Mouse (Mus musculus) liver, embryonic 12.5 days (tissue): ENCODE data around the gene Ptgir. TPM values are rescaled to one million over a fixed set of nuclear protein-coding genes. Genes with fewer than 3 reads are reported as not detected.

Experiments
- ATAC-seq: fragments of 200-750 bp; cut with Nextera tagmentation; 2 replicates; pipeline ENCODE4 v1.8.0; 2017; ENCODE audit warnings: moderate number of reproducible peaks, mild to moderate bottlenecking, moderate library complexity
- H3K27ac ChIP-seq: fragments of 300-500 bp; sonication (generic); 2 replicates; pipeline ENCODE4 v1.5.1; 2016; ENCODE audit warnings: mild to moderate bottlenecking
- H3K27me3 ChIP-seq: fragments of 300-500 bp; sonication (generic); replicated peaks from 2 replicates; pipeline ENCODE4 v1.6.1; 2016; ENCODE audit warnings: mild to moderate bottlenecking, moderate library complexity
- H3K36me3 ChIP-seq: fragments of 300-500 bp; sonication (generic); 2 replicates; pipeline ENCODE4 v1.6.1; 2016; ENCODE audit warnings: mild to moderate bottlenecking, moderate library complexity
- H3K4me1 ChIP-seq: fragments of 300-500 bp; sonication (generic); 2 replicates; pipeline ENCODE4 v1.6.1; 2016
- H3K4me2 ChIP-seq: fragments of 300-500 bp; sonication (generic); 2 replicates; pipeline ENCODE4 v1.6.1; 2016; ENCODE audit warnings: mild to moderate bottlenecking, moderate library complexity
- H3K4me3 ChIP-seq: fragments of 300-500 bp; sonication (generic); 2 replicates; pipeline ENCODE4 v1.5.1; 2016; ENCODE audit warnings: mild to moderate bottlenecking, moderate library complexity
- H3K9ac ChIP-seq: fragments of 300-500 bp; sonication (generic); 2 replicates; pipeline ENCODE4 v1.6.1; 2016; ENCODE audit warnings: mild to moderate bottlenecking, moderate library complexity
- H3K9me3 ChIP-seq: fragments of 300-500 bp; sonication (generic); replicated peaks from 2 replicates; pipeline ENCODE4 v1.6.1; 2016; ENCODE audit warnings: mild to moderate bottlenecking, moderate library complexity
- WGBS: fragments of 180-500 bp; shearing (Covaris S2); methylation state at CpG from one replicate; pipeline ENCODE4 v1.1.7; 2016; ENCODE audit not compliant: insufficient replicate concordance; 5-methylcytosine and 5-hydroxymethylcytosine counted together
- polyA plus RNA-seq: library from polyadenylated mRNA; unstranded; fragments of >200 nt; fragmentation: Nextera tagmentation; extraction: Ambion mirVana; gene quantifications from 2 replicates; pipeline ENCODE4 v1.2.1, GENCODE M21; 2016

Gene Ptgir
- polyA plus RNA-seq, 1 experiment from 2014 or later, result 1.5 TPM

DNA sequence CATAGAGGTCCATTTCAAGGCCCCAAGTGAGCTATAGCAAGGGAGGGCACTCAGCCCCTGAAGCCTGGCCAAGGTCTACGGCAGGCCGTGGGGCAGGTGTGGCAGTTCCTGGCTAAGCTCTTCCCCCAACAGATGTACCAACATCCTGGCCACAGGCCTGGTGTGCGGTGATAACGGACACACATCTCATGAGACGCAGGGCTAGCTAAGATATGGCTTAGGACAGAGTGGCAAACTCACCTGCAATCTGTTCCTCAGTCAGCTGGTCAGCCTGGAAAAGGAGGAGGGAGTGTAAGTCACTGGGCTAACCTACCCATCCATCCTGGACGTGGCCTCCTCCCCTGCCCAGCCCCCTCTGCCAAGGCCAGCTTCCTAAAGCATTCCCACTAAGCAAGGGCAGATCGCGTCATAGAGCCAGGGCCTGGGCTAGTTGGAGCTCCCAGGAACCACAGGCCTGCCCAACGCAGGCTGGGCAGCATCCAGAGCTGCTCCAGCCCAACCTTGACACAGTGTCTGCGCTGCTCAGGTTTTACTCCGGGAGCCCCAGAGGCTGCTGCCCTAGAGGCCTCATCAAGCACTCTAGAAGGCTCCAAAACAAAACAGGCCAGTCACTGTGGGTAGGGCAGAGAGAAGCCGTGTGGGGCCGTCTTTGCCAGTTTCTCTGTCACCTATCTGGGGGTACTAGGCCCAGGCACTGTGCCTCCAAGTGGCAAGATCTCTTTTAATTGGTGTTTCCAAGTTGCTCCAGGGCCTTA lies 13.3 kb downstream of the Ptgir start:
- WGBS, result 59% methylated on average over 13 of the region's 13 CpGs
- Histone ChIP-seq H3K4me2 (peak overlapping the region; percentile 20), H3K4me1 (peaks cover 48% of the 10 kb centered on the region)

DNA sequence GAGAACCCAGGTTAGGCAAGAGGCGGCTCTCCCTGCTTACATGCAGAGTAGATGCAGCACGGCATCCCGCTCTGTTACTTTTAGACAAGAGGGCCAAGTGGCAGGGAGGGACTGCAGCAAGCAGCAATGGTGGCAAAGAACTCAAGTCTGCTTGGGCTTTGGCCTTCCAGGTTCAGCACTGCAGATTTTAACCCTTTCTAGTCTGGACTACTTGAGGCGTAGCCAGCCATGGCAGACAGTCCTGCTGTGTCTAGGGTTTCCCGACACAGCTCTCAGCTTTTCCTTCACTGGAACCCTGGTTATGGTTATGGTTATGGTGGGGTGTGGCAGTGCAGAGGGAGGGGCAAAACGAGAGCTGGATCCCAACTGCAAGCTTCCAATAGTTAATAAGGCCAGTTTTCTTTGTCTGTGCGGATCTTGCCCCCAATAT lies 13.9 kb downstream of the Ptgir start:
- H3K4me1 ChIP-seq, result peaks cover 53% of the 10 kb centered on the region

More for the DNA sequence above, 13.3 kb downstream of the Ptgir start:
- Histone ChIP-seq H3K27me3 (no peaks in the 10 kb centered on the region), H3K4me3 (no peak overlapping the region), H3K36me3 (peaks cover 73% of the 10 kb centered on the region), H3K27ac (0 out of 2 replicates have a peak overlapping the region, but pooled peaks have one; percentile 17), H3K9ac (no peak overlapping the region), H3K9me3 (no peaks in the 10 kb centered on the region)
- ATAC-seq, result no peak; the same call in 1 of the 2 replicates

DNA sequence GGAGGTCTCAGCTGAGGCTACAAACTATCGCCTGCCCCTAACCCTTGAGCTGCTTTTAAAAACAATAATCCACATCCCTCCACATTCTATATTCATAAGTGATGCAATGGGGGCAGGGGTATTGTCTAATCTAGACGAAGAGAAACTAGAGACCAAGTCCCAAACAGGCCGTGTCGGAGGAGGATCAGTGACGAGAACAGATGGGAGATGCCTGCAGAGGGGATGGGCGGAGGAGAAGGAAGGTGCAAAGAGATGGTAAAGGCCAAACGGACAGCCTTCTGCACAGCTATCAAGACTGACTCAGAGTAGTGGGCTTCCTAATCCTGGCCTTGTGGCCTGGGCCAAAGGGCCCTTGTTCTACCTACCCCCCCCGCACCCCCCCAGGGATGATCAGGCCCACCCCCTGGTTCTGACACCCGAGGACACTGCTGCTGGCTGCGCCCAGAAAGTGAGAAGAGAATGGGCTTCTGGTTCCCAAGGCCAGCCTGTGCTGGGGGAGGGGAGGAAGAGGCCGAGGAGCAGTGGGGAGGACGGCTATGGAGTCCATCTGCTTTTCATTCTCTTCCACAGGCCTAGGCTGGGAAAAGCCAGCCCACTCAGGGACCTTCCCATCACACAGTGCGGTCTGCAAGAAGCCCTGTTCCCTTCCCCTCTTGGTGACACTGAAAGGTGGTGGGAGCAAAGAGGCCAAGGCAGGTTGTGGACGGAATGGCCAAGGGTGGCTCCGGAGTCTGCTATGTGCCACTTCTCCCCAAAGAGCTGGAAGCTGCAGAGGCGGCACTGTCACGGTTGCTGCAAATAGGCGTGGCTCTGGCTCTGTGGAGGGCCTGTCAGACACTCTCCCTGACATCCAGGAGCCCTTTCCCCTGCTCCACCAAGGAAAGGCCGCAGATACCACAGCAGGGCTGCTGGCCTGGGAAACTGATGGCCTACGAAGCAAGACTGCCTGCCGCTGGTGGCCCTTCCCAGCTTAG lies 14.8 kb downstream of the Ptgir start:
- peak overlapping the region; percentile 98 for H3K9ac ChIP-seq
- 71% methylated on average over 21 of the region's 21 CpGs for WGBS
- H3K36me3 ChIP-seq, result peaks cover 59% of the 10 kb centered on the region
- H3K4me1 ChIP-seq, result peaks cover 53% of the 10 kb centered on the region
- ATAC-seq, result no peak
- H3K9me3 ChIP-seq, result no peaks in the 10 kb centered on the region
- peak overlapping the region; percentile 95; the same call in 1 of the 2 replicates for H3K4me3 ChIP-seq
- H3K4me2 ChIP-seq, result peak overlapping the region; percentile 98
- H3K27me3 ChIP-seq, result no peaks in the 10 kb centered on the region
- peak overlapping the region; percentile 96 for H3K27ac ChIP-seq

More for the DNA sequence above, 13.9 kb downstream of the Ptgir start:
- Histone ChIP-seq H3K27me3 (no peaks in the 10 kb centered on the region), H3K9me3 (no peaks in the 10 kb centered on the region), H3K36me3 (peaks cover 67% of the 10 kb centered on the region), H3K4me3 (no peak overlapping the region), H3K27ac (no peak overlapping the region), H3K4me2 (peak overlapping the region; percentile 20; the same call in 1 of the 2 replicates), H3K9ac (no peak overlapping the region)
- 86% methylated on average over 7 of the region's 7 CpGs for WGBS
- no peak for ATAC-seq

- Histone ChIP-seq H3K9me3 (no peaks in the 10 kb centered on the region), H3K27me3 (no peaks in the 10 kb centered on the region), H3K9ac (peak overlapping the region; percentile 98), H3K36me3 (peaks cover 51% of the 10 kb centered on the region), H3K4me1 (peaks cover 53% of the 10 kb centered on the region), H3K4me3 (peak overlapping the region; percentile 95), H3K4me2 (peak overlapping the region; percentile 98), H3K27ac (peak overlapping the region; percentile 96)
- WGBS, result 25% methylated on average over 6 of the region's 6 CpGs
- no peak for ATAC-seq
Observed at GRCm38 (mm10) chr7:16921881-16922335, 15.6 kb downstream of the Ptgir start.

DNA sequence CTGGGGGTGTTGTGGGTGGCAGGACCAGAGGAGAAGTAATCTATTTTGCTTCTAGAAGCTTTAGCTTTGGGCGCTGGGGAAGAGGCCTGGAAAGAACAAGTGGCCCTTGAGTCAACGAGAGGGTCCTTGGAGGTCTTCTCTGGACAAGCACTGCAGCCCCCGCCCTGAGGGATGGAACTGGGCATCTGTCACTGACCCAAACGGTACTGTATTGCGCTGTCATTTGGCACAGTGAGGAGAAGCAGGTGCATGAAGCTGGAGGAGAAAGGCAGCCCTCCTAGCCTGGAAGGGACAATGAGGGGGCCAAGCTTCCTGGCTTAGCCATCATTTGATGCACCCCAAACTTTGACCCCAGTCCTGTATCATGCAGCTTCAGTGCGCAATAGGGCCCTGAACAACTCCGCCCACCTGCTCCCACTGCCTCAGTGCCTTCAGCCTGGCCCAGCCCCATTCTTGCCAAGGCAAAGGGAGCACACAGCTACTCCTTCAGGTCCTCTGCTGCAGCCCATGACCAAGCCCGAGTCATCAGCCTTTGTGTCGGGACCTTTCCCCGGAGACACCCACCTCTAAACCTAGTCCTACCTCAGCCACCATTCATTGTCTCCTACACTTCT lies 16.2 kb downstream of the Ptgir start:
- Histone ChIP-seq H3K9me3 (no peaks in the 10 kb centered on the region), H3K4me1 (peaks cover 53% of the 10 kb centered on the region), H3K27me3 (no peaks in the 10 kb centered on the region), H3K36me3 (peaks cover 45% of the 10 kb centered on the region), H3K4me2 (peak overlapping the region; percentile 98), H3K27ac (peak overlapping the region; percentile 96), H3K9ac (peak overlapping the region; percentile 98), H3K4me3 (peak overlapping the region; percentile 95)
- no peak for ATAC-seq
- 35% methylated on average over 10 of the region's 10 CpGs for WGBS

DNA sequence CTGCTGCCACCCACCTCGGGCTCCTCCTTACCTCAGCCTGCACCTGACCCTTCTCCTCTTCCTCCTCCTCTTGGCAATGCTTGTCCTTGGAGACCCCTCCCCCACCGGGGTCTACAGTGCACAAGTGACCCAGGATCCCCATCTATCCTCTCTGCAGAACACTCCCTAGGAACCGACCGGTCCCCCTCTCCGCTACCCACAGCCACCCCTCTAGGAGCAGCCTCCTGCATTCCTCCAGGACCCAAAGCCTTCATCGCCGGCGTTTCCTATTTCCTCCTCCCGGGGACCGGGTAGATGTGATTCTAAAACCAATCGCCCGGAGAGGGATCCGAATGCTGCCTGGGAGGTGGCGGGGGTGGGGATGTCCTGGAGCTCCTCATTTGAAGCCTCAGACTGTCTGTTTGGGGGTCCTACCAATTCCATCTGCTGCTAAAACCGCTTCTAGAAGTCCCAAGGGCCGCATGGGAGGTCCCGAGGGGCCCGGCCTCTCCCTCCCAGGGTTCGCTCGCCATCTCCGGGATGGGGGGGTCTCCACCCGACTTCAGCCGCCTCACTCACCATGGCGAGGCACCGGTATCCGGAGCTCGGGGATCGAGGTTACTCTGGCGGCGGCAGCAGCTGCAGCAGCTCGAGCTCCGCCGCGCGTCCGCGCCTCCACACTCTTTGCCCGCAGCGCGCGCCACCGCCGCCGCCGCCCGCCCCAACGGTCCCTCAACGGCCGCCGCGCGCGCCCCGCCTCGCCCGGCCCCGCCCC lies 17.2 kb downstream of the Ptgir start:
- WGBS, result under 1% methylated on average over 55 of the region's 57 CpGs
- H3K9me3 ChIP-seq, result no peaks in the 10 kb centered on the region
- ATAC-seq, result no peak
- H3K9ac ChIP-seq, result peak overlapping the region; percentile 98
- peak overlapping the region; percentile 95 for H3K4me3 ChIP-seq
- H3K4me2 ChIP-seq, result peak overlapping the region; percentile 98
- H3K27ac ChIP-seq, result peak overlapping the region; percentile 96
- no peaks in the 10 kb centered on the region for H3K27me3 ChIP-seq
- peaks cover 53% of the 10 kb centered on the region for H3K4me1 ChIP-seq
- peaks cover 35% of the 10 kb centered on the region for H3K36me3 ChIP-seq

DNA sequence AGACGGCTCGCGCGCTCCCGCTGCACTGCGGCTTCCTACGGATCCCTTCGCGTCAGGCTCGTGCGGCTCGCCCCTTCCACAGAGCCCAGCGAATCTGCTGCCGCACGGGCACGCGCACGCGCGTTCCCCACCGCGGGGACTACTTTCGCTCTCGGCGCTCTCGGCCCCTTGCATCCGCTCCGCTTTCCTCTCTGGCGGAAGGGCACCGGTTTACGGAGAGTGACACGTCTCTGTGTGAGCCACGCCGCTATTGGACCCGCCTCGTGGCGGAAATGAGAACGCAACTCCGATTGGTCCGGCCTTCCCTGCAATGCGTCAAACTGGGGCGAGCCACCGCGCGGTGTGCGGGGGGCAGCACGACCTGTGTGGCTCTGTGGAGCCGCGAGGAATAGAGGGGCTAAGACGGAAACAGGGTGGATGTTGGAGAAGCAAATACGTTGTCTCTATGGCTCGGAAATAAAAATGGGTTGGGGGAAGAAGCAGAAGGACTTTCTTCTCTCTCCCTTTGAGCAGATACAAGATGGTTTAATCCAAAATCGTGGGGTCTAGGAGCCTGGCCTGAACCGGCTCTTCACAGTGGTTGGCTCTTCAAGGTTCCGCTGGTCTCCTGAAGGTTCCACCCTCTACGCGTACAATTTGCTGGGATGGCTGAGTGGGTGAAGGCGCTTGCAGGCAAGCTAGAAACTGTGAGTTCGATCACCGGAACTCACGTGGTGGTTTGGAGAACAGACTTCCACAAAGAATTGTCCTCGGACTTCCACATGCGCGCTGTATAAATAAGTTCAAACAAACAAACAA lies 17.9 kb downstream of the Ptgir start, which contains the start of gene Calm3:
Gene Calm3 (minus strand): TSS at position 78 of the 798 bp plus-strand sequence.
- Histone ChIP-seq H3K9ac (peak within 1 kb of the TSS; percentile 98), H3K27me3 (no peaks in the 10 kb centered on the region), H3K4me2 (peak within 1 kb of the TSS; percentile 98), H3K4me1 (peaks cover 46% of the 10 kb centered on the region), H3K9me3 (no peaks in the 10 kb centered on the region), H3K27ac (peak within 1 kb of the TSS; percentile 96), H3K4me3 (peak within 1 kb of the TSS; percentile 95), H3K36me3 (peaks cover 28% of the 10 kb centered on the region)
- ATAC-seq, result peak; percentile 88
- 2% methylated on average over 64 of the region's 64 CpGs for WGBS

DNA sequence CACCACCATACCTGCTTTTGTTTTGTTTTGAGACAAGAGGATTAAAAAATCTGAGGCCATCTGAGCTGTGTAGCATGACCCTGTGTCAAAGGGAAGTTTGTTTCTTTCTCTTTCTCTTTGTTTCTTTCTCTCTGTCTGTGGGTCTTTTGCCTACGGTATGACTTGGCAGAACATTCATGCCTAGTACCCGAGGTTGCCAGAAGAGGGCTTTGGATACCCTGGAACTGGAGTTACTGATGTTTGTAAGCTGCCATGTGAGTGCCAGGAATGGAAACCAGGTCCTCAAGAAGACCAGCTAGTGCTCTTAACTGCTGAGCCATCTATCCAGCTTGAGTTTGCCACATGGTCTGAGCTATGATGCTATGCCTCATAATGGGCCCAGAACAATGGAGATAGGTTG lies 22.1 kb downstream of the Ptgir start:
- WGBS, result 50% methylated on average over 2 of the region's 2 CpGs
- no peak overlapping the region for H3K4me3 ChIP-seq
- H3K36me3 ChIP-seq, result no peaks in the 10 kb centered on the region
- H3K9ac ChIP-seq, result no peak overlapping the region
- H3K9me3 ChIP-seq, result no peaks in the 10 kb centered on the region
- H3K27ac ChIP-seq, result no peak overlapping the region
- no peak overlapping the region for H3K4me2 ChIP-seq
- ATAC-seq, result no peak
- H3K4me1 ChIP-seq, result peaks cover 5% of the 10 kb centered on the region
- H3K27me3 ChIP-seq, result no peaks in the 10 kb centered on the region

- WGBS, result 2% methylated on average over 1 of the region's 1 CpGs
- H3K27ac ChIP-seq, result no peak overlapping the region
- no peaks in the 10 kb centered on the region for H3K9me3 ChIP-seq
- H3K4me3 ChIP-seq, result no peak overlapping the region
- peaks cover 8% of the 10 kb centered on the region for H3K27me3 ChIP-seq
- no peak overlapping the region for H3K4me2 ChIP-seq
- no peaks in the 10 kb centered on the region for H3K36me3 ChIP-seq
- no peaks in the 10 kb centered on the region for H3K4me1 ChIP-seq
- no peak for ATAC-seq
- H3K9ac ChIP-seq, result no peak overlapping the region
Observed at GRCm38 (mm10) chr7:16930850-16931249, 24.6 kb downstream of the Ptgir start.

DNA sequence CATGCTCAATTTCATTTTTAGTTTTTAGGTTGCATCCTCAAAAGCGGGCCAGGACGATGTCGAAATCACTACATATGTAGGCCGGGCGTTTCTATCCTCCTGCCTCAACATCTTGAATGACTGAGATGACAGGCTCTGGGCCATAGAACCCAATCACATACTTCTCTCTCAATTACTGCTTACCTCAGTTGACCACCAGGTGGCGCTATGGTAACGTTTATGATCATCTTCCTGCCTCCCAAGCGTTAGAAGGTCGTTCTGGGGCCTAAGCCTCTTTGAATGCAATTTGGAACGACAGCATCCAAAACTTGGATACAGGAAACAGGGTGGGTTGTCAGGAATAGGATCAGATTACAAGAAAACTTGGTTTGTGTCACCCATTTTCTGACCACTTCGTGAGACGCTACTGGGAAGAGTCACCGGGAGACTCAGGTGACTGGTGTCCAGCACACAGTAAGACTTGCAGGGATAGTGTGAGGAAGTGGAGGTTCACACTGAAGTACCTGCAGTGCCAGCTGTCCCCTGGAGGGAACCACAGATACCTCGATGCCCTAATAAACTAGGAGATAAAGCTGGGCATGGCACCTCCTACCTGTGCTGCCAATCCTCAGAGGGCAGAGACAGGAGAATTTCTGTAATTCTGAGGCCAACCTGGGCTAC lies 25.8 kb downstream of the Ptgir start:
- H3K9ac ChIP-seq, result no peak overlapping the region
- H3K9me3 ChIP-seq, result no peaks in the 10 kb centered on the region
- WGBS, result 18% methylated on average over 14 of the region's 14 CpGs
- no peaks in the 10 kb centered on the region for H3K36me3 ChIP-seq
- H3K27me3 ChIP-seq, result peaks cover 12% of the 10 kb centered on the region
- H3K27ac ChIP-seq, result no peak overlapping the region
- H3K4me1 ChIP-seq, result no peaks in the 10 kb centered on the region
- H3K4me3 ChIP-seq, result no peak overlapping the region
- H3K4me2 ChIP-seq, result no peak overlapping the region
- ATAC-seq, result peak; percentile 51
